Mouse (Mus musculus) cortical plate, adult 2 months (tissue): Measurements from ENCODE around the gene Ugt1a2. TPM values are rescaled to one million over a fixed set of nuclear protein-coding genes. Genes with fewer than 3 reads are reported as not detected.
A peak's percentile ranks its signal among the peaks of the same experiment; 100 is the strongest.
"Not testable (repeated sequence)": the region's sequence is repeated elsewhere in the genome, so short reads cannot be mapped to it uniquely, and the experiment has no call there.

ENCODE experiments used
- H3K27ac ChIP-seq: fragments of 200-500 bp; 2 replicates; pipeline ENCODE4 v1.5.1; 2012; ENCODE audit warnings: low read length, control low read depth, inconsistent platforms; ENCODE audit not compliant: insufficient read depth
- H3K4me1 ChIP-seq: fragments of 200-500 bp; 2 replicates; pipeline ENCODE4 v1.6.1; 2011; ENCODE audit warnings: low read length; ENCODE audit not compliant: control insufficient read depth, insufficient read depth
- H3K4me3 ChIP-seq: fragments of 200-500 bp; 2 replicates; pipeline ENCODE4 v1.5.1; 2011; ENCODE audit warnings: mild to moderate bottlenecking, low read length, control low read depth; ENCODE audit not compliant: insufficient read depth
- CTCF ChIP-seq: fragments of 200-500 bp; IDR thresholded peaks from 2 replicates; pipeline ENCODE4 v1.5.1; 2011; ENCODE audit warnings: mild to moderate bottlenecking, control low read depth, low read length; ENCODE audit not compliant: insufficient read depth; ENCODE audit errors: extremely low read depth
- POLR2A ChIP-seq: fragments of 200-500 bp; IDR thresholded peaks from 2 replicates; pipeline ENCODE4 v1.6.1; 2011; ENCODE audit warnings: mild to moderate bottlenecking, low read length, control low read depth; ENCODE audit not compliant: insufficient read depth; ENCODE audit errors: extremely low read depth
- polyA plus RNA-seq: library from polyadenylated mRNA; depleted of rRNA; stranded (reverse); fragments of >200 nt; gene quantifications from 2 replicates; pipeline ENCODE4 v1.2.3, GENCODE M21; 2012; rRNA removed

Gene Ugt1a2
- polyA plus RNA-seq, result not detected in 2 replicates

DNA sequence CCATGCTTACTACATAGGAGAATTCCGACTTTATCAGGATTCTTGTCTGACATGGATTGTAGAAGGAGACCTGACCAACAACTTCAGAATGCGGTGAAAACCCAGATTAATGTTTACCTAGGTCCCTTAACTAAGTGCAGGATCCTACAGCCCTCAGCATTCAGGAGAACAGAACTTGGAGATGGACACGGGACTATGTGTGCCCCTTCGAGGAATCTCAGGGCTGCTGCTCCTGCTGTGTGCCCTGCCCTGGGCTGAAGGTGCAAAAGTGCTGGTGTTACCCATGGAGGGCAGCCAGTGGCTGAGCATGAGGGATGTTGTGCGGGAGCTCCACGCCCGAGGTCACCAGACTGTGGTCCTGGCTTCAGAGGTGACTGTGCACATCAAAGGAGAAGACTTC lies at the start of gene Ugt1a2:
Gene Ugt1a2 (plus strand): TSS at position 146 of the 400 bp plus-strand sequence.
- no peak for TF ChIP-seq CTCF
- TF ChIP-seq POLR2A, result no peak
- Histone ChIP-seq H3K4me3 (no peak within 1 kb of the TSS), H3K4me1 (no peaks in the 10 kb centered on the region), H3K27ac (no peak within 1 kb of the TSS)

DNA sequence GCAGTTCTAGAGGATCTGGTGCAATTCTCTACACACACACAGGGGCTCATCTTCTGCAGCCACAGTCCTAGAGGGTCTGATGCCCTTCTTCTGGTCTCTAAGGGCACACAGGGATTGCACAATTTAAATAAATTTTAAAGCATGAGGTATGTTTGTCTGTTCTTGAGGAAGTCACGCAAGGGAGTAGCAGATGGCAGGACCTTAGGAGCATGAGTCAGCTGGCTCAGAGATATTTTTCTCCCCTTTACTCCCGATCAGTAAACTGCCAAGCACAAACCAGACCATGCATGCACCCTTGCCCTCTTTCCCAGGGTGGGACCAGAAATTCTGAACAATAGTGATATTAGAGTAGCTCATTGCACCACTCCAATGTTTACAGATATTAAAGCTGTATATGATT lies 42.0 kb upstream of the Ugt1a2 start:
- H3K4me3 ChIP-seq, result no peak overlapping the region
- H3K4me1 ChIP-seq, result no peaks in the 10 kb centered on the region
- no peak for TF ChIP-seq CTCF
- TF ChIP-seq POLR2A, result no peak
- no peak overlapping the region for H3K27ac ChIP-seq

DNA sequence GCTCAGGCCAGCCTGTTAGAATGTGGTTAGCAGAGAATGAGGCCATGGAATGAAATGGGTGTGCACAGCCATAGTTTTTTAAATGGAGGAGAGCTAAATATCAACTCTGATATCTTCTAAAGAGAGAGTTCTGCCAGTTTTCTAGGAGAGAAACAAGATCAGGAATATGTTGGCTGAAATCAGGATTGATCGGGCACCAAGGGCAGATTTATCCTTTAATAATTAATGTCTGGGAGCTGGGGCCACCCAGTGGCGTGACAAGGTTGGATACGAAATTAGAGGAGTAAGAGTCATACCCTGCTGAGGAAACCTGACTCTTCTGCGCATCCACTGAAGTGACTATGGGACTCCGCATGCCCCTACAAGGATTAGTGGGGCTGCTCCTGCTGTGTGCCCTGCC lies 34.7 kb upstream of the Ugt1a2 start, which contains the start of gene Ugt1a5:
Gene Ugt1a5 (plus strand): TSS at position 302 of the 400 bp plus-strand sequence.
- H3K4me1 ChIP-seq, result no peaks in the 10 kb centered on the region
- H3K27ac ChIP-seq, result no peak within 1 kb of the TSS
- H3K4me3 ChIP-seq, result no peak within 1 kb of the TSS
- no peak for TF ChIP-seq CTCF
- TF ChIP-seq POLR2A, result no peak

DNA sequence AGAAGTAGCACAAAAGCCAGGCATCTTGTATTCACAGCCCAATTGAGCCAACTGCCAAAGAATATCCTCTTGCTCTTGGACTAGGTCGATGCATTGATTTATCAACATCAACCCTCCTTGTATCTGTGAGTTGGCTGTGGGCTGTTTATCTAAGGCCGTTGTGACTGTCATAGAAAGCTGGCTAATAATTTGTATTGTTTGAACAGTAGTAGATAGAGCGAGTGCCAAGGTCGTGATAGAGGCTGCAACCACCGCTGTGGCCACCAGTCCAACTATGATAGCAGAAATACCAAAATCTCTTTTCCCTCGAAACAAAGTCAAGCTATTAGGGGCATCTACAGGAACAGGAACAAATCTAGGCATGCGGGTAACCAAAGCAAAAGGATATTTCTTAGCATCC lies 28.2 kb upstream of the Ugt1a2 start:
- not testable (repeated sequence) for H3K4me1 ChIP-seq, H3K4me3 ChIP-seq, H3K27ac ChIP-seq

DNA sequence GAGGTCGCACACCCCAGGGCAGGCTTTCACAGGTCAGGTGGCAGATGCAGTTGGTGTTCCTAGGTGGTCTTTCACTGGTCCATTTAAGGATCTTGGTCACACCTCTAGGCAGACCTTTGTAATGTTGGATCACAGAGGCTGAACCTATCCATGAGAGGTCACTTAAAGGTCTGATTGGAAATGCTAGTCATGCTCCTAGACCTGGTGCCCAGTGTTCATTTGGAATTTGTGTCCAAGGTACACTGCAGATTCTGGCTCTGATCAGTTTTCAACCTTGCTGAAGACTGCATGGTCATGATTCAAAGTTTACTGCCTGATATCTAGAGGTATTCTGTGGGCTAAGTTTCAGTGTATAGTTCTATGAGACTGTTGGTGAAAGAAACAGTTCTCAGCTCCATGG lies 20.7 kb upstream of the Ugt1a2 start:
- no peaks in the 10 kb centered on the region for H3K4me1 ChIP-seq
- H3K4me3 ChIP-seq, result no peak overlapping the region
- no peak overlapping the region for H3K27ac ChIP-seq
- TF ChIP-seq CTCF, result no peak
- TF ChIP-seq POLR2A, result no peak

DNA sequence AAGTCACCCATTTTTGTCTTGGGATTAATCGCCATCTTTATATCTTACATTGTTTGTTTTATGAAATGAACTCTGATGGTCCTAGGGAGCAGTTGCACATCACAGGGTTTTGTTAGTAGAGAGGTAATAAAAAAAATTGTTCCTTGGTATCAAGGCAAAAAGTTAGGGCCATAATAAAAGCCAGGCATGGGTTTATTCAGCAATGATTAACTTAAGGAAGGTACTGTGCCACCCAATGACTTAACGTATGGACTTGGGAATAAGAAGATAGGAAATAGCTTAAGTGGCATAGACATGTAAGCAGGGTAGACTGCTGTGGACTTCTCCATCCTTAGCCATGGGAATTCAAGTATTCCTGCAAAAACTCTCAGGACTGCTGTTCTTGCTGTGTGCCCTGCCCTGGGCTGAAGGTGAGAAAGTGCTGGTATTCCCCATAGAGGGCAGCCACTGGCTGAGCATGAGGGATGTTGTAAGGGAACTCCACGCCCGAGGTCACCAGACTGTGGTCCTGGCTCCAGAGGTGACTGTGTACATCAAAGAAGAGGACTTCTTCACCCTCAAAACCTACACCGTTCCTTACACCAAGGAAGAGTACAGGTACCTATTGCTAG lies 14.0 kb upstream of the Ugt1a2 start:
- H3K4me1 ChIP-seq, result no peaks in the 10 kb centered on the region
- TF ChIP-seq POLR2A, result no peak
- TF ChIP-seq CTCF, result no peak
- H3K27ac ChIP-seq, result no peak overlapping the region
- no peak overlapping the region for H3K4me3 ChIP-seq

DNA sequence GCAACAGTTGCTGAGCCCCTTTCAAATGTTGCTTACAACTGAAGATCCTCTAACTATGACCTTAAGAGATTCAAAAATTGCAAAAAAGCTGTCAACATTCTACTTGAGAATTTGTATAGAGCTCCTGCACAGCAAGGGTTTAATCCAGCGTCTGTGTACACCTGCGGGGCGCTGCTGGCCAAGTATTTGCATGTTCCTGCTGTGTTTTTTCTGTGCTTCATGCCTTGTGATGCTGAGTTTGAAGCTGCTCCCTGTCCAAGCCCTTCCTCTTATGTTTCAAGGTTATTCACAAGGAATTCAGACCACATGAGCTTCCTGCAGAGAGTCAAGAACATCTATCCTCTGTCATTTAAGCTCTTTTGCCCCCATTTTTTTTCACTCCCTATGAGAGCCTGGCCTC lies 8.3 kb upstream of the Ugt1a2 start:
- no peak overlapping the region for H3K4me3 ChIP-seq
- no peak overlapping the region for H3K27ac ChIP-seq
- no peaks in the 10 kb centered on the region for H3K4me1 ChIP-seq
- TF ChIP-seq POLR2A (no peak), CTCF (no peak)

DNA sequence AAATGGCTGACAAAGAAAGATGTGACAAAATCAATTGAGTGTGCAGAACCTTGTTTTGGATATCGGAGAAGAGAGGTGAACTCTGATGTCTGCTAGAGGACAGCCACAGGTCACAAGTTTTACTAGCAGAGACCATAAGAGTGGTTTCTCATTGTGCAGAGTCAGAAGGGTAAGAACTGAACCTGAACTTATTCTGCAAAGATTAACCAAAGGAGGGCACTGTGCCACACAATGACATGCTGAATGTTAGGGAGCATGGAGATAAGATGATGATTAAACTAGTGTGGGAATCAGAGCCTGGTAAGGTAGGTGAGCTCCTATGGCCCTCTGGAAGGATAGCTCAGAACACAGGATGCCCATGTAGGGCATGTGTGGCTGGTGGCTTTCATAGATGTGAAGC lies 4.7 kb upstream of the Ugt1a2 start:
- TF ChIP-seq POLR2A (no peak), CTCF (no peak)
- Histone ChIP-seq H3K4me3 (no peak overlapping the region), H3K27ac (no peak overlapping the region), H3K4me1 (no peaks in the 10 kb centered on the region)

DNA sequence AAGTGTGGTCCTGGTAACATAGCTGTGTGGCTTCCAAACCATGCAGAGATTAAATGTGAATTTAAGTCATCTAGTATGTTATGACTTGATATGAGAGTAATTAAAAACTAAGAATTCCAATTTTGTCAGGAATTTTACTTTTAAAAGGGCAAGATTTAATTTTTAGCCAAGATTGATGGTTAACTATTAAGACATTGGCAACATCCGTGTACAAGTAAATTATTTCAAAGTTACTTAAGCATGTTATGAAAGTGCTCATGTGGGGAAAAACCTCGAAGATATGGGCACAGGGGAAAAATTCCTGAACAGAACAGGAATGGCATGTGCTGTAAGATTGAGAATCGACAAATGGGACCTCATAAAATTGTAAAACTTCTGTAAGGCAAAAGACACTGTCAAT lies 3.0 kb upstream of the Ugt1a2 start:
- Histone ChIP-seq H3K4me1 (no peaks in the 10 kb centered on the region), H3K27ac (no peak overlapping the region), H3K4me3 (no peak overlapping the region)
- TF ChIP-seq POLR2A (no peak), CTCF (no peak)

DNA sequence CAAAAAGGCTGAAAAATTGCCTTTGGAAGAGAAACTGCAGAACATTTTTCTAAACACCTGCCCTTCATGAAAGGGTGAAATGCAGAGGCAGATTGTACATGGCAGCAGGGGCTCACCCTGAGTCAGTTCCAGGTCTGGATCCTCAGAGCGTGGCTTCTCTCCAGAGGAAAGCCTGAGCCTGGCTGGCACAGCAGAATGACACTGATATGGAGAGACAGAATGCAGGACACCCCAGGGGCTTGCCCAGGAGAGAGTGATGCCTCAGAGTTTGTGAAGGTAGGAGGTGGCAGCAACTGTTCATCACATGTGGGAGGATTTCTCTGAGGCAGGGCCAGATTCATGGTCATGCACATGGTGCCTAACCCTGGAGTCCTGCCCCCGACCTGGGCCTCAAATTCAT lies 405 bp upstream of the Ugt1a2 start:
- no peaks in the 10 kb centered on the region for H3K4me1 ChIP-seq
- no peak overlapping the region for H3K27ac ChIP-seq
- H3K4me3 ChIP-seq, result no peak overlapping the region
- no peak for TF ChIP-seq POLR2A
- TF ChIP-seq CTCF, result no peak

DNA sequence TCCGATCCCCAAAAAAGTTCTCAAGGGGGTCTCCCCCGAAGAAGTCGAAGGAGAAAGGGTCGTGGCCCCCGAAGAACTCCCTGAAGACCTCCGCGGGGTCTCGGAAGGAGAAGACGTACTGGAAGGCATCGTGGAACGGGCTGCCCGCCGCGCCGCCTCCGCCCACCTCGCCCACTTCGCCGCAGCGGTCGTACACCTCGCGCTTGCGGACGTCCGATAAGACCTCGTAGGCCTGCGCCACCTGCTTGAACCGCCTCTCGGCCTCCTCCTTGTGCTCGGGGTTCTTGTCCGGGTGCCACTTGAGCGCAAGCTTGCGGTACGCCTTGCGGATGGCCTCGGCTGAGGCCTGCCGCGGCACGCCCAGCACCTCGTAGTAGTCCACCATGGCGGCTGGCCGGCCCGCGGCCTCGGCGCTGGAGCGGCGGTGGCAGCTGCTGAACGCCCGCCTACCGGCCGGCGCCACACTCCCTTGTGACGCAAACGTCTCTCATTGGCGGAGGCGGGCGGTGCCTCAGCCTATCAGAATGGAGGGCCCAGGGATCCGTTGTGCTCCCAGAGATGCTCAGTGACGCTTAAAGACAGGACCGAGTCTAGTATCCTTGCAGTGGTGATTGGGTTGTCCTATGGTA lies 5.0 kb downstream of the Ugt1a2 start, which contains the start of gene Dnajb3:
Gene Dnajb3 (minus strand): TSS at position 489 of the 629 bp plus-strand sequence.
- Histone ChIP-seq H3K4me3 (peak within 1 kb of the TSS; percentile 59), H3K27ac (no peak within 1 kb of the TSS), H3K4me1 (no peaks in the 10 kb centered on the region)
- no peak for TF ChIP-seq CTCF
- TF ChIP-seq POLR2A, result no peak
